Mouse (Mus musculus) liver, embryonic 14.5 days (tissue): Measurements from ENCODE around the gene Borcs6.

Experiments
- CTCF ChIP-seq: IDR thresholded peaks from 2 replicates; pipeline ENCODE4 v1.5.1; 2016; ENCODE audit warnings: antibody characterized with exemption, low read depth, control low read depth
- EP300 ChIP-seq: IDR thresholded peaks from 2 replicates; pipeline ENCODE4 v1.6.1; 2016; ENCODE audit warnings: antibody characterized with exemption, low read depth

DNA sequence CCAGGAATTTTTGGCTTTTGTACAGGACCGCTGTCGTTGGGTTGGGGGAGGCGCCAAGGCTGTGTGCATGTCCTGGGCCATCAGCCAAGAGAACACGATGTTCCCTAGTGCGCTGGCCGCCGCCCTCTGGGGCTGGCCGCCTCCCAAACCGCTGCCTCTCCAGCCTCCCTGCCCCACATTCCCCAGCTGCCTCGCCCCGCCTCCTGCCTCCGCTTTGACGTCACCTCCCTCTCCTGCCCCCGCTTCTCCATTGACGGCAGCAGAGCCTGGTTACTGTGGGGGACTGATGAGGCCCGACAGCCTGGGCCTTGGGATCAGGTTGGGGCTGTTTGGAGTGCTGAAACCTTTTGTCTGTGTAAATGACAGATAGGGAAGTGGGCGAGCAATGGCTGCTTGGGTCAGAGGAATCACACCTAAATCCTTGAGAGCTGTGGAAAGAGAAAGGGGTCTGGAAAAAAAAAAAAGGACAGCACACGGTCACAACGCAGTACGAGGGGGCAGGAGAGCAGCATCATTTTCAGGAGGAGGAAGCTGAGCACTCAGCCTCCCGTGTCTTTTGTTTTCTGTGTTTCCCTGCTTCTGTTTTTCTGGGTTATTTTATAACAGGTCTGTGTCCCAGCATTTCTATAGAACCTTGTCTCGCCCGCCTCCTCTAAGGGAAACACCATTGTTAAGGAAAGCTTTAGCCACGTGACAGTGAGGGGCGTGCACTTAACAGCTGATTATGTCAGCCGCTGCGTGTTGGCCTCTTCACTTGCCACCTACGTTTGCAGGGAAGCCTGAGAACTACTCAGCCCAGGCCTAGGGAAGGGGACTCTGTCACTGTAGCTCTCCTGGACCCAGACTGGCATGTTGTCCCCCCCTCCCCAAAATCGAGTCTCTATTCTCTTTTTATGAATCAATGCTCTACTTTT is 37.7 kb downstream of the Borcs6 start:
- TF ChIP-seq CTCF (0 out of 2 replicates have a peak, but pooled peaks have one; percentile 10), EP300 (peak; percentile 56; the same call in 1 of the 2 replicates)
